Mouse (Mus musculus) megakaryocyte progenitor cell, adult 5-6 weeks (primary cell): ENCODE measurements around the gene Gm17361. TPM values are rescaled to one million over a fixed set of nuclear protein-coding genes. Genes with fewer than 3 reads are reported as not detected.
"Not testable (repeated sequence)": the region's sequence is repeated elsewhere in the genome, so short reads cannot be mapped to it uniquely, and the experiment has no call there.

Experiments
- ATAC-seq: replicated peaks from 2 replicates; pipeline ENCODE4 v1.8.0; 2016; ENCODE audit warnings: mild to moderate bottlenecking, moderate TSS enrichment, inconsistent platforms; ENCODE audit not compliant: poor library complexity
- total RNA-seq, 2 experiments: library from RNA; stranded (forward) in 1 of 2; stranded (reverse) in 1 of 2; fragments of 157-497, 149-512 nt in 1 of 2; fragments of 200-1000 nt in 1 of 2; gene quantifications; 2 replicates each; pipeline versions ENCODE4 v1.2.3 to v1.2.4; 2015 to 2017

The Gm17361 gene
- total RNA-seq (2015) (not detected in 2 replicates), total RNA-seq (2017) (not detected in 2 replicates)

DNA sequence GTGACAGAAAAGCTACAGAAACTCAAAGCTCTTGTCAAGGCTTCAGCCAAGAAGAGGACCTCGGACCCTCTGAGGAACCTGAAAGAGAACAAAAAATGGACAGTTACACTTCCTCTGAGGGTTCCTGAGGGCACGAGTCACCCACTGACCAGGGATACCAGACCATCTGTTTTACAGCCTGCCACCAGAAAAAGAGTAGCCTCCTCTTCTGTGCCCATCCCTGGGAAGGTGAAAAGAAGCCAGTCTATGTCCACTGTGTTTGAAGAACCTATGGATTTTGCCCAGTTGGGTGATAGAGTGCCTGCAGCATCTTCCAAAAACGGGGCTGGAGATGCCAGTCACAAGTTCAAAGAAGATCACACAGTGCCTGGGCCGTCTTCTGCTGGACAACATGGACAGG, at the start of gene Gm17361:
Gene Gm17361, plus strand, starts transcription at position 301 of the 400 bp plus-strand sequence.
- ATAC-seq: not testable (repeated sequence)
